Mouse (Mus musculus): Measurements from ENCODE around the gene Ggt1. TPM values are rescaled to one million over a fixed set of nuclear protein-coding genes. Genes with fewer than 3 reads are reported as not detected.
A peak's percentile ranks its signal among the peaks of the same experiment; 100 is the strongest.

Ggt1 gene
- polyA plus RNA-seq, 1 experiment from 2014 or later = 13.8 TPM

DNA sequence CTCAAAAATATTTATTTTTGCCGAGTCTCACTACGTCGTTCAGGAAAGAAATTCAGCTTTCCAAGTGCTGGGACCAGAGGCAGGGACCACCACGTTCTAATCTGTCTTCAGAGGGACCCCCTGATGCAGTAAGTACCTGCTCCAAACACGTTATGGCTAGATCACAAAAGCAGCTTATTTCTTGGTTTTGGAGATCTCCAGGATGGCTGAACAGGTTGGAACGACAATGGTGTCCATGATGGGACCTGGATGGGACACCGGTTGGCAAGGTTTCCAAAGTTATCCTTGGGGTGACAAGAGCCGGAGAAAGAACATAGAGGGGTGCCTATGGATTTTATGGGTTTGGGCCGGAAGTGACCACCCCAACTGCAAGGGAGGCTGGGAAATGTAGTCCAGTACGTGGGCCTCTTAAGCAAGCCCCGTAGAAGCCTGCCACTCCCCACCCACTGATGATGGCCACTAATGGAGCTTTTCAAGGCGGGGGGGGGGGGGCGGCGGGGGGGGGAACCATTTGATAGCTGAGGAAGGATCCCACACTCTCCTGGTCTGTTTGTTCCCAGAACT, 72.3 kb downstream of the Ggt1 start:
- ATAC-seq (ENCODE audit: insufficient read depth) = no peak
- peaks cover 4% of the 10 kb centered on the region; the same call in 1 of the 2 replicates for H3K27me3 ChIP-seq
- H3K27ac ChIP-seq (replicated peaks) = no peak overlapping the region
- H3K9me3 ChIP-seq (replicated peaks) = no peaks in the 10 kb centered on the region
- 63% methylated on average over 14 of the region's 14 CpGs for WGBS (ENCODE audit: insufficient replicate concordance)
- H3K4me1 ChIP-seq (replicated peaks) = peaks cover 7% of the 10 kb centered on the region
- H3K4me3 ChIP-seq (replicated peaks) = no peak overlapping the region
- H3K4me2 ChIP-seq = no peak overlapping the region
- H3K9ac ChIP-seq = no peak overlapping the region
- no peaks in the 10 kb centered on the region for H3K36me3 ChIP-seq (replicated peaks)

DNA sequence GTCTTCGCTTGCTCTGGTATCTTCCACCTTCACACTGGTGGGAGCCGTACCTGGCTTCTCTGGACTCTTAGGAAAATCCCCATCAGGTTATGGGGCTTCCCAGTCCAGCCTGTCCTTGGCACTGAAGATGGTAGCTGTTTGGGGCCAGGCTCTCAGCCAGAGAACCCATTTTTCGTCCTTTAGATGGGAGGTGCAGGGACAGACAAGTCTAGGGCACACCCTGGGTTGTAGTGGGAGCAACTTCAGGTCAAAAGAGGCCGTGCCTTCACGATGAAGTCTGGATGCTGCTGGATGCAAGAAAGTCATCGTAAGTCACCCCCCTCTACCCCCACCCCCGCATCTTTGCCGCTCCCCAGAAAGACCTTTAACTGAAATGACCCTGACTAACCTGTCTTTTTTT, 73.2 kb downstream of the Ggt1 start:
- no peak overlapping the region for H3K4me2 ChIP-seq
- H3K4me1 ChIP-seq (replicated peaks) = peaks cover 7% of the 10 kb centered on the region
- H3K27me3 ChIP-seq = peaks cover 4% of the 10 kb centered on the region; the same call in 1 of the 2 replicates
- H3K9ac ChIP-seq = no peak overlapping the region
- WGBS (ENCODE audit: insufficient replicate concordance) = 78% methylated on average over 8 of the region's 8 CpGs
- H3K36me3 ChIP-seq (replicated peaks) = no peaks in the 10 kb centered on the region
- no peak for ATAC-seq (ENCODE audit: insufficient read depth)
- H3K4me3 ChIP-seq (replicated peaks) = no peak overlapping the region
- H3K27ac ChIP-seq (replicated peaks) = no peak overlapping the region
- H3K9me3 ChIP-seq (replicated peaks) = no peaks in the 10 kb centered on the region

DNA sequence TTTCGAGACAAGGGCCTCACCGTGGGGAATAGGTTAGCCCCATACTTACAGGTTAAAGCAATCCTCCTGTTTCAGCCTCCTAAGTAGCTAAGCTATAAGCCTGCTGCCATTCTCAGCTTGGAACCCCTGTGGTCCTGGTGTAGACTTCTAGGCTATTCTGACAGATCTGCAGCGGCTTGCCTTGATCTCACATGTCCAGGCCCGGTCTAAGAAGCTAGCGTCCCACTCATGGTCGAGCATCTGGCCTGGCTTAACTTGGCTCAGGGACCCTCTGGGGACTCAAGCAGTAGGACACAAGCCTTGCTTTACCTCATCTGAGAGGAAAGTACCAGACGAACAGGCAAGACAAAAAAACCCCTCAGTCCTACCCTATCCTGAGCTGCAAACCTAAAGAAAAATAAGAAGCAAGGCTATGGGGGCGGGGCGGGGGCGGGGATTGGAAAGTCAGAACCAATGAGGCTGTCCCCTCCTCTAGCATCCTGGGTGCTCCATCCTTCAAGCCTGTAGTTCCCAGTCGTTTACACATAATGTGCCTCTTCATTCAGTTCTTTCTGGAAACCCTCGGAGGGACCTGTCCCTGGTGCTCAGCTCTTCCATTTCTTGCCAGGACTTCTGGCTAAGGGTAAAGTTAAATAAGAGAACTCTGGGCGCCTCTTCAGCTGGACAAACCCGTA, 73.8 kb downstream of the Ggt1 start:
- no peaks in the 10 kb centered on the region for H3K9me3 ChIP-seq (replicated peaks)
- H3K36me3 ChIP-seq (replicated peaks) = no peaks in the 10 kb centered on the region
- peaks cover 4% of the 10 kb centered on the region; the same call in 1 of the 2 replicates for H3K27me3 ChIP-seq
- H3K4me3 ChIP-seq (replicated peaks) = no peak overlapping the region
- no peak for ATAC-seq (ENCODE audit: insufficient read depth)
- H3K27ac ChIP-seq (replicated peaks) = no peak overlapping the region
- H3K4me2 ChIP-seq = no peak overlapping the region
- H3K4me1 ChIP-seq (replicated peaks) = peaks cover 7% of the 10 kb centered on the region
- no peak overlapping the region for H3K9ac ChIP-seq
- WGBS (ENCODE audit: insufficient replicate concordance) = 60% methylated on average over 14 of the region's 14 CpGs

DNA sequence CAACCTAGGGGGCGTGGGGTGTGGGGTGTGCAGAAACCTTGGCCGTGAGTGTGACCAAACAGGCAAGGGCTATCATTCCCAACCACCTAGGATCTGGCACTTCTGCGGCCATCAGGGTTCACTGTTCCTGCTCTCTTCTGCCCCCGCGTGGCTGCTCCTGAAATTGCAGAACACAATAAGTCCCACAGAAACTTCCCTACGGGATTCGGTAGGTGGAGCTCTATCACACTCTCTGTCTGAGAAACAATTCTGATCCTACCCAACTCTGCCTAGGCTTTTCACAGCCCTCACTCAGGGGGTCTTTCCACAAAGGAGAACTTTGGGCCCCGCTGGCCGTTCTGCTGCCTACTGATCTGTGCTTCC, 74.3 kb downstream of the Ggt1 start:
- H3K27ac ChIP-seq (replicated peaks) = 0 out of 2 replicates have a peak overlapping the region, but pooled peaks have one; percentile 19
- peaks cover 7% of the 10 kb centered on the region for H3K4me1 ChIP-seq (replicated peaks)
- no peak overlapping the region for H3K4me3 ChIP-seq (replicated peaks)
- H3K27me3 ChIP-seq = peaks cover 4% of the 10 kb centered on the region; the same call in 1 of the 2 replicates
- no peak overlapping the region for H3K9ac ChIP-seq
- H3K36me3 ChIP-seq (replicated peaks) = no peaks in the 10 kb centered on the region
- no peak overlapping the region for H3K4me2 ChIP-seq
- WGBS (ENCODE audit: insufficient replicate concordance) = 3% methylated on average over 9 of the region's 9 CpGs
- ATAC-seq (ENCODE audit: insufficient read depth) = peak; percentile 40
- H3K9me3 ChIP-seq (replicated peaks) = no peaks in the 10 kb centered on the region

Other genes starting within 250 kb of the Ggt1 start
- 1.4 and 1.8 TPM in 2 replicates for gene Adora2a, start 244.7 kb upstream of the Ggt1 start, polyA plus RNA-seq (2015; fragmentation: Nextera tagmentation; extraction: Ambion mirVana)
- 28.0 and 32.6 TPM in 2 replicates for gene Upb1, start 160.5 kb upstream of the Ggt1 start, polyA plus RNA-seq (2015; fragmentation: Nextera tagmentation; extraction: Ambion mirVana)
- 65.7 and 68.7 TPM in 2 replicates for gene Snrpd3, start 44.1 kb upstream of the Ggt1 start, polyA plus RNA-seq (2015; fragmentation: Nextera tagmentation; extraction: Ambion mirVana)
- 62.1 and 74.6 TPM in 2 replicates for gene Gucd1, start 43.6 kb upstream of the Ggt1 start, polyA plus RNA-seq (2015; fragmentation: Nextera tagmentation; extraction: Ambion mirVana)
- 0.06 and 0.15 TPM in 2 replicates for gene Lrrc75b, start 1.3 kb upstream of the Ggt1 start, polyA plus RNA-seq (2015; fragmentation: Nextera tagmentation; extraction: Ambion mirVana)
- 0.75 and 1.3 TPM in 2 replicates for gene Ggt5, start 27.7 kb downstream of the Ggt1 start, polyA plus RNA-seq (2015; fragmentation: Nextera tagmentation; extraction: Ambion mirVana)
- gene Susd2, start 82.4 kb downstream of the Ggt1 start, polyA plus RNA-seq (2015; fragmentation: Nextera tagmentation; extraction: Ambion mirVana) = 1.9 and 2.0 TPM in 2 replicates
- 14.3 and 14.7 TPM in 2 replicates for gene Cabin1, start 202.7 kb downstream of the Ggt1 start, polyA plus RNA-seq (2015; fragmentation: Nextera tagmentation; extraction: Ambion mirVana)
- gene Ddt, start 211.8 kb downstream of the Ggt1 start, polyA plus RNA-seq (2015; fragmentation: Nextera tagmentation; extraction: Ambion mirVana) = 185 and 204 TPM in 2 replicates
- not detected in 2 replicates for gene Gm20441, start 219.3 kb downstream of the Ggt1 start, polyA plus RNA-seq (2015; fragmentation: Nextera tagmentation; extraction: Ambion mirVana)
- gene Gstt3, start 219.8 kb downstream of the Ggt1 start, polyA plus RNA-seq (2015; fragmentation: Nextera tagmentation; extraction: Ambion mirVana) = 14.9 and 15.4 TPM in 2 replicates
- 108 and 151 TPM in 2 replicates for gene Gstt1, start 237.0 kb downstream of the Ggt1 start, polyA plus RNA-seq (2015; fragmentation: Nextera tagmentation; extraction: Ambion mirVana)

Data from liver, embryonic 15.5 days (tissue).